Mouse (Mus musculus): ENCODE measurements at regions not wholly inside any gene's neighbourhood (a gene's known extent, or its start where the extent isn't known, plus 50 kb on each side); places are given as distances from the start of the nearest gene placed in this dataset.

GRCm38 (mm10) chr16:70725291-70725801 is 411.6 kb downstream of the Gbe1 start:
- no peak for DNase-seq (ENCODE audit: extremely low read depth)
- Histone ChIP-seq H3K9me3 (replicated peaks; ENCODE audit: low read length) (peaks cover 62% of the 10 kb centered on the region), H3K27ac (ENCODE audit: insufficient read depth, low read depth) (no peak overlapping the region), H3K79me2 (replicated peaks; ENCODE audit: control insufficient read depth, extremely low read depth, insufficient read depth, poor library complexity, severe bottlenecking) (no peaks in the 10 kb centered on the region), H3K9ac (ENCODE audit: insufficient read depth, low read depth) (no peak overlapping the region), H3K36me3 (replicated peaks in 1 of 2; ENCODE audit: control insufficient read depth in 1 of 2, insufficient read depth in 1 of 2, low read length in 1 of 2) (no peaks in the 10 kb centered on the region), H3K4me1 (ENCODE audit: control insufficient read depth in 1 of 2, insufficient read depth in 2 of 2) (no peaks in the 10 kb centered on the region), H3K4me2 (ENCODE audit: insufficient read depth, low read depth, poor library complexity, severe bottlenecking) (no peak overlapping the region), H3K4me3 (replicated peaks in 1 of 3; ENCODE audit: low read depth in 2 of 3, low read length in 2 of 3, poor library complexity in 1 of 3) (no peak overlapping the region), H3K27me3 (replicated peaks) (no peaks in the 10 kb centered on the region)
- in situ Hi-C loops (cut with MboI; ENCODE audit: low pct_ligation_motif_present, low pct_unique_long_range_greater_than_20kb, low sequenced_read_pairs) (no loop called here), dilution Hi-C loops (cut with MboI; ENCODE audit: extremely low pct_ligation_motif_present, extremely low pct_unique_long_range_greater_than_20kb, low sequenced_read_pairs) (no loop called here)
- no peak for TF ChIP-seq RCOR1 (conservative IDR thresholded peaks at IDR 0.05; ENCODE audit: low read depth, low read length)
- no peak for TF ChIP-seq HCFC1 (IDR thresholded peaks at IDR 0.05; ENCODE audit: low read depth, low read length)
- TF ChIP-seq CHD1 (IDR thresholded peaks at IDR 0.05; ENCODE audit: low read depth, low read length) = no peak
- no peak for TF ChIP-seq ZKSCAN1 (IDR thresholded peaks at IDR 0.05; ENCODE audit: borderline replicate concordance, low read depth, low read length)
- no peak for TF ChIP-seq BHLHE40 (IDR thresholded peaks at IDR 0.05; ENCODE audit: low read depth, low read length)
- no peak for TF ChIP-seq ELF1 (IDR thresholded peaks at IDR 0.05; ENCODE audit: low read depth, low read length)
- TF ChIP-seq SIN3A (IDR thresholded peaks at IDR 0.05; ENCODE audit: low read length) = no peak
- no peak for TF ChIP-seq E2F4 (IDR thresholded peaks at IDR 0.05; ENCODE audit: insufficient replicate concordance, low read depth, low read length)
- TF ChIP-seq SMC3 (IDR thresholded peaks at IDR 0.05; ENCODE audit: low read depth, low read length) = no peak
- TF ChIP-seq MXI1 (IDR thresholded peaks at IDR 0.05; ENCODE audit: low read depth, low read length) = no peak
- TF ChIP-seq NELFE (IDR thresholded peaks at IDR 0.05; ENCODE audit: low read depth, low read length) = no peak
- TF ChIP-seq UBTF (IDR thresholded peaks at IDR 0.05; ENCODE audit: low read depth, low read length) = no peak
- no peak for TF ChIP-seq POLR2AphosphoS2 (IDR thresholded peaks at IDR 0.05; ENCODE audit: low read depth, low read length)
- no peak for TF ChIP-seq CTCF (conservative IDR thresholded peaks at IDR 0.05 in 1 of 2, IDR thresholded peaks at IDR 0.05 in 1 of 2; ENCODE audit: low read depth in 2 of 2, low read length in 2 of 2)
- TF ChIP-seq ZNF384 (IDR thresholded peaks at IDR 0.05; ENCODE audit: low read depth, low read length) = no peak
- TF ChIP-seq ZC3H11A (IDR thresholded peaks at IDR 0.05; ENCODE audit: low read depth, low read length) = no peak
- TF ChIP-seq IRF4 (IDR thresholded peaks at IDR 0.05; ENCODE audit: low read depth, low read length) = no peak

DNA sequence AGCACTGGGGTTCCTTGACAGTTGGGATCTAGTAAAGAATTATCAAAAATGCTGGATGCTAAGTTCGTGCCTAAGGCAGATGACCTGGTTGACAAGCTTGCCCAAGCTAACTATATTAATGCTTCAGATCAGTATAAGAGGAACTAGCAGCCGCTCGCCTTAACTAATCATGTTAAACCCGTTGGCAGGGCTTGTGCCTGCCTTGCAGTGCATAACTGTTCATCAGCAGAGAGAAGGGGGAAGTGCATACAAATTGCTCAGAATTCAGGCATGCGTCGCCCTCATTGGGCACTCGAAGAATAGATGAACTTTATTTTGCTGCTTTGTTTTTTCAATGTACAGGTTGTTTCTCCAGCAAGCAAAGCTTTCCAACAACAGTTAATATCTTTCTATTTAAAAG is 419.3 kb downstream of the Gbe1 start:
- no peaks in the 10 kb centered on the region for H3K79me2 ChIP-seq (replicated peaks; ENCODE audit: control insufficient read depth, extremely low read depth, insufficient read depth, poor library complexity, severe bottlenecking)
- dilution Hi-C loops (cut with MboI; ENCODE audit: extremely low pct_ligation_motif_present, extremely low pct_unique_long_range_greater_than_20kb, low sequenced_read_pairs) = no loop called here
- no peak overlapping the region for H3K4me3 ChIP-seq (replicated peaks in 1 of 3; ENCODE audit: low read depth in 2 of 3, low read length in 2 of 3, poor library complexity in 1 of 3)
- peaks cover 43% of the 10 kb centered on the region for H3K9me3 ChIP-seq (replicated peaks; ENCODE audit: low read length)
- no peaks in the 10 kb centered on the region for H3K27me3 ChIP-seq (replicated peaks)
- no peak for DNase-seq (ENCODE audit: extremely low read depth)
- TF ChIP-seq SIN3A (IDR thresholded peaks at IDR 0.05; ENCODE audit: low read length) (no peak), CTCF (conservative IDR thresholded peaks at IDR 0.05 in 1 of 2, IDR thresholded peaks at IDR 0.05 in 1 of 2; ENCODE audit: low read depth in 2 of 2, low read length in 2 of 2) (no peak), MAZ (IDR thresholded peaks at IDR 0.05; ENCODE audit: low read depth, low read length) (no peak), UBTF (IDR thresholded peaks at IDR 0.05; ENCODE audit: low read depth, low read length) (no peak), ZMIZ1 (IDR thresholded peaks at IDR 0.05; ENCODE audit: low read depth, low read length) (no peak), PAX5 (IDR thresholded peaks at IDR 0.05; ENCODE audit: low read length) (no peak), EP300 (IDR thresholded peaks at IDR 0.05; ENCODE audit: low read length) (no peak), IRF4 (IDR thresholded peaks at IDR 0.05; ENCODE audit: low read depth, low read length) (no peak), NRF1 (IDR thresholded peaks at IDR 0.05; ENCODE audit: low read depth, low read length) (no peak), GABPA (IDR thresholded peaks at IDR 0.05; ENCODE audit: insufficient replicate concordance, low read depth, low read length) (no peak)
- in situ Hi-C loops (cut with MboI; ENCODE audit: low pct_ligation_motif_present, low pct_unique_long_range_greater_than_20kb, low sequenced_read_pairs) = no loop called here
- no peak overlapping the region for H3K4me2 ChIP-seq (ENCODE audit: insufficient read depth, low read depth, poor library complexity, severe bottlenecking)
- H3K4me1 ChIP-seq (ENCODE audit: control insufficient read depth in 1 of 2, insufficient read depth in 2 of 2) = no peaks in the 10 kb centered on the region
- H3K9ac ChIP-seq (ENCODE audit: insufficient read depth, low read depth) = no peak overlapping the region
- no peak overlapping the region for H3K27ac ChIP-seq (ENCODE audit: insufficient read depth, low read depth)
- H3K36me3 ChIP-seq (replicated peaks in 1 of 2; ENCODE audit: control insufficient read depth in 1 of 2, insufficient read depth in 1 of 2, low read length in 1 of 2) = no peaks in the 10 kb centered on the region
